Mouse (Mus musculus): ENCODE data around the gene Ccdc144b. TPM values are rescaled to one million over a fixed set of nuclear protein-coding genes. Genes with fewer than 3 reads are reported as not detected.

Ccdc144b gene
- total RNA-seq, 2 experiments from 2014 or later: not detected

DNA sequence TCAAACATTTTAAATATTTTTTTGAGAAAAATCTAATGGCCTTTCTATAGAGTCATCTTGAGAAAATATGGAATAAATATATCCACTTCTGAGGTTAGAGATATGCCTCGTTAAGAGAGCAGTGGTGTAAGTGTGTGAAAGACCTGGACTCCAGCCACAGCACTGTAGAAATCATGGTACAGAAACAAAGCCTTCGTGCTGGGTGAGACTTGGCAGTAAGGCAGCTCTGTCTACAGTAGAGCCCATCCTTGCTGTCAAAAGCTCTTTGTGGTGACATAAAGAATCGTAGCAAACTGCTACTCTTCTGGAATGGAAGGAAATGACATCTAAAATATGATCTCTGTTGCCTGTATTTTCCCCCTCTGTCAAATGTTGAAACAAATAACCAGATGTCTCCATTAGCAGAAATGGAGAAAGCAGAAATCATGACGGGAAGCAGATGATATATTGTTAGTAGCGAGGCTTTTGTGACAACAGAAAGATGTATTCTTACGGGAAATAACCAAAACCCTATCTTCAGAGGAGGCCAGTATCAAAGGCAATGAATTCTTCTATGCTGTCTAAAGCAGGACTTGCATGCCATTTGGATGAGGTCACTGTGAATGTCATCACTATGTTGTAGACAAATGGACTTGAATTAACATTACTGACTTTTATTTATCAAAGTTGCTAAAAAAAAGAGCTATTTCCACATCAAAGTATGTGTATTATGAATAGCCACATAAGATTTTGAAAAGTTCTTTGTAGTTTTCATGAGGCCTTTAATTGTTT, 21.4 kb downstream of the Ccdc144b start:
- DNase-seq (ENCODE audit: low spot score): no peak
- intact Hi-C loops (cut with DNase I): no loop called here

DNA sequence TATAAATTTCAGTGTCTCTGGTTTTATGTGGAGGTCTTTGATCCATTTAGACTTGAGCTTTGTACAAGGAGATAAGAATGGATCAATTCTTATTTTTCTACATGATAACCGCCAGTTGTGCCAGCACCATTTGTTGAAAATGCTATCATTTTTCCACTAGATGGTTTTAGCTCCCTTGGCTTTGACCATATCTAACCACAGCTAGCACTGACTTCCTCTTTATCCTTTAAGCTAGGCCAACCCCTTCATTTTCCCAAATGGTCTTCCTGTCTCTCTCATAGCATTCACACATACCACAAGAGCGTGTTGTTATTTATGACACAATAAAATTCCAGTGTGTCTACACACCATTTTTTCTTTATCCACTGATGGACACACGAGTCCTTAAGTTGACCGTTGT, 23.4 kb downstream of the Ccdc144b start:
- no peak for DNase-seq (ENCODE audit: low spot score)
- intact Hi-C loops (cut with DNase I): no loop called here

DNA sequence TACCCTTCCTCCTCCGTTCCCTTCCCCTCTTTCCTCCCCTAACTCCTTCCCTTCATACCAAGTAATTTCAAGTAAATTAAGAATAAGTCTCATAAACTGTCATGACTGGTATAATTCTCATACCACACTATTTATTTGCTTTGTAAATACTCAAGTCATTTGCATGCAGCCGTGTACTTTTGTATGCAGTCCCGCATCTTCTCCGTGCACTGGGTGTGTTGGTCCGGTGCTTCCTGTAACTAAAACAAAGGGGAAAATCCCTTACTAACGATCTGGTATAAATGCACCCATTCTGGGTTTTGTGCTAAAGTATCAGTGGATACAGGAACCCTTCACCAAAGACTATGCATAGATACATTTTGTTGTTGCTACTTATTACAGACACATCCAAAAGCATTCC, 27.6 kb downstream of the Ccdc144b start:
- intact Hi-C loops (cut with DNase I): no loop called here

DNA sequence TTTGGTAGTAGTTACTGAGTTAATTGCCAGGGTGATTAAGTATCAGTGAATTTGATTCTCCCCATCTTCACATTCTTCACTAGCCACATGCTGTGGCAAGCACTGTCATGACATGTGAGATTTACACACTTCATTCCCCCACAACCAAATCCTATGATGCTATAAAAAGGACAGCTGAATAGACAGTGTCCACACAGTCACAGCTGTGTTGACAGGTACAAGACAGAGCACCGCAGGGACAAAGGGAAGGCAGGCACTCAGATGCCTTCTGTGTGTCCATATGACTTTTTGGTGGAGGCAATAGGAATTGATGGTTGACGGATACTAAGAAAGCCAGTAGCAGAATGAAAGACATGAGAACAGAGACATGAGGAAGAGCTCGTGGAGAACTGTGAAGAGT, 42.1 kb downstream of the Ccdc144b start:
- intact Hi-C loops (cut with DNase I): no loop called here
- DNase-seq (ENCODE audit: low spot score): no peak

More for the DNA sequence above, 27.6 kb downstream of the Ccdc144b start:
- no peak for DNase-seq (ENCODE audit: low spot score)

DNA sequence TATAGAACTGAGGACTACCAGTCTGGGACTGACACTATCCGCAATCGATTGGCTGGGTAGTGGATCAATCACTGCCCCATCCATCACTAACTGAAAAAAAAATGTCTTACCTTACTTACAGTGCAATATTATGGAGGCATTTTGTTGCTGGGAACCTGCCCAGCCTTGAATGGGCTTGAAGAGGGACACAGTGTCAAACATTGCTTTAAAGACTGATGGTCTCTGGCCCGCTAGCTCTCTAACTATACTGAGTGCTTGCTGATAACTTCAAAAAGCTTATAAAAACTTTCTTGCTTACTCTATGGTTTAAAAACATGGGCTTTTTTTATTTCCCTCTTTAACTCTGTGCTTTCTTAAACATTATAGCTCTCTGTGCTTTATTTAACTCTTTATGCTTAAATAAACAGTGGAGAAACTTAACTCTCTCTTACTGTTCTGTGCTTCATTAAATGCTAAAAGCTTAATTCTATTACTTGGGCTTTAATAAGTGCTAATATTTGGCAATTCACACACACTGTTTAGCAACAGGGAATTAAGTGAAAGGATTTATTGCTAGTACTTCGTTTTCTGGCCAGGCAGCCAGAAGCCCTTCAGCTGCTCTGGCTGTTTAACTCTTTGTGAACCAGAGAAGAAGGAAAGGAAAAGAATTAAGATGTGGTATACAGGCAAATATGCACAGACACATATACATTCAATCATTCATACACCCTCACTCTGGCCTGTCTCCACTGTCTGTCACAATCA, 44.8 kb downstream of the Ccdc144b start:
- intact Hi-C loops (cut with DNase I): loop anchor here (10.0 kb wide), 1 partner anchor 254 kb away; the partner anchor contains the start of gene Atp11b
- no peak for DNase-seq (ENCODE audit: low spot score)

DNA sequence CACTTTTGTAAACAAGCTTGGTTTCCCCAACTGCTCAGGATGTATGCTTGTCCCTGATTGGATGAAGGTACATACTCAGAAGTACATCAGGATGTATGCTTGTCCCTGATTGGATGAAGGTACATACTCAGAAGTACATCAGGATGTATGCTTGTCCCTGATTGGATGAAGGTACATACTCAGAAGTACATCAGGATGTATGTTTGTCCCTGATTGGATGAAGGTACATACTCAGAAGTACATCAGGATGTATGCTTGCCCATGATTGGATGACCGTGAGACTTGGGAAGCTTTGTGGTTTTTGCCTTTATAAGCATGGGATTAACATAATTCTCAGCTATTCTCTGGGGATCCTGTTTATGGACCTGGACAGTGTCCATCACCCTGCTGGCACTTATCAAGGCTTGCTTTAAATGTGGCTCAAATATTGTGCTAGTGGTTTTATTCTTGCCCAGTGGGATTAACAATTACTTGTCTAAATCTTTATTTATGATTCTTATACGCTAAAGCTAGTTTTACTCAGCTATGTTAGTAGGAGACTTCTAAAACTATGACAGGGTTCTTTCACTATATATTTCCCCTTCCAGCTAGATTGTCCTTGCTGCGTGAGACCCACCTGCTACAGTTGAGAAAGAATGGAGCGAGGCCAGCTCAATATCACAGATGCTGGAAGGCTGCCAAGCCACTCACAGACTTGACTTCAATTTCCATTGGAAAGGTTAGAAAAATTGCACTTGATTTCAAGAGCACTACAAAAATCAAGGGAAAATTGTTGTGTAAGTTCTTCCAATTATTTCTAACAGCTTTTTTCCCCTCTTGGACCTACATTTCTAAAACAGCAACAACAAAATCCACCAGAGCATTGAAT, 49.1 kb downstream of the Ccdc144b start:
- DNase-seq (ENCODE audit: low spot score): no peak
- intact Hi-C loops (cut with DNase I): loop anchor here (5.0 to 10.0 kb wide), 3 partner anchors 58 to 249 kb away; partner anchors contain the start of genes Atp11b and D3Ertd254e

DNA sequence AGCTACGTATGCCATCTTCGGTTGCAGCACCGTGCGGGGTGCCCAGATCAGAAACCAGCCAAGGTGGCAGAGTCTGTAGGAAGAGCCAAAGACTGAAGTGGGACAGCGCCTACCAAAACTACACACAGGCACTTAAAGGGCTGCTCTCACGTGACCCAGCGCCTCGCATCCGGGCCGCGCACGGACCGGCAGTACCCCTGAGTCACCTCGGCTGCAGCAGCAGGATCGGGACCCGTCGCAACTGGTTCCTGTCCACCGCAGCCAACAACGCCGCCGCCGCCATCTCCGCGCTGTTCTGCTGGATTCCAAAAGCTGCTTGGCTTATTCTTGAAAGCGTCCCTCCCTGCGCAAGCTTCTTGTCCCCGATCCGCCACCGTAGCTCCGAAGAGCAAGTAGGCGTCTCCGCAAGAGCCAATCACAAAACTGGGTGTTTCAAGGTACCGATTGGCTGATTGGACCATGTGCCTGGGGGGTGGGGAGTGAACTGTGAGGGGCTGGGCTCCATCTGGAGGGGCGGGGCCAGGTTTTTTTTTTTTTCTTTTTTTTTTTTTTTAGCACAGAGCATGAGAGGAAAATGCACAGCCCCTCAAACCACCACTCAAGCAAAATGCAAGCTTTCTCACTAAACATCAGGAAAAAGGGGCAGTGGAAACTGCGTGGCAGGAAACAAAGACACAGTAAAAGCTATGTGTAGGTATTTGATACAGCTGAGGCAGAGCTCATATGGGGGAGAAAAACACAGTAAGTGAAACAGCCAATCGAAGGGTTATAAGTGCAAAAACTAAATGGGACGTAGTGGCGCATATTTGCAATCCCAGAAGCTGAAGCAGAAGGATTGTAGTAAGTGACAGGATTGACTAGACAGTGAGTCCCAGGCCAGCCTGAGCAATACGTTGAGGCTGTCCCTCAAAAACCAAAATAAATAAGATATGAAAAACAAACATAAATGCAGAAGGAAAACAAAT, 52.8 kb downstream of the Ccdc144b start, which contains the start of gene Mccc1:
TSS of gene Mccc1 (minus strand) at position 404 of the 965 bp plus-strand sequence.
- peak; percentile 90 for DNase-seq (ENCODE audit: low spot score)
- intact Hi-C loops (cut with DNase I): loop anchor here (5.0 to 10.0 kb wide), 3 partner anchors 62 to 246 kb away; partner anchors contain the start of genes Atp11b and D3Ertd254e

DNA sequence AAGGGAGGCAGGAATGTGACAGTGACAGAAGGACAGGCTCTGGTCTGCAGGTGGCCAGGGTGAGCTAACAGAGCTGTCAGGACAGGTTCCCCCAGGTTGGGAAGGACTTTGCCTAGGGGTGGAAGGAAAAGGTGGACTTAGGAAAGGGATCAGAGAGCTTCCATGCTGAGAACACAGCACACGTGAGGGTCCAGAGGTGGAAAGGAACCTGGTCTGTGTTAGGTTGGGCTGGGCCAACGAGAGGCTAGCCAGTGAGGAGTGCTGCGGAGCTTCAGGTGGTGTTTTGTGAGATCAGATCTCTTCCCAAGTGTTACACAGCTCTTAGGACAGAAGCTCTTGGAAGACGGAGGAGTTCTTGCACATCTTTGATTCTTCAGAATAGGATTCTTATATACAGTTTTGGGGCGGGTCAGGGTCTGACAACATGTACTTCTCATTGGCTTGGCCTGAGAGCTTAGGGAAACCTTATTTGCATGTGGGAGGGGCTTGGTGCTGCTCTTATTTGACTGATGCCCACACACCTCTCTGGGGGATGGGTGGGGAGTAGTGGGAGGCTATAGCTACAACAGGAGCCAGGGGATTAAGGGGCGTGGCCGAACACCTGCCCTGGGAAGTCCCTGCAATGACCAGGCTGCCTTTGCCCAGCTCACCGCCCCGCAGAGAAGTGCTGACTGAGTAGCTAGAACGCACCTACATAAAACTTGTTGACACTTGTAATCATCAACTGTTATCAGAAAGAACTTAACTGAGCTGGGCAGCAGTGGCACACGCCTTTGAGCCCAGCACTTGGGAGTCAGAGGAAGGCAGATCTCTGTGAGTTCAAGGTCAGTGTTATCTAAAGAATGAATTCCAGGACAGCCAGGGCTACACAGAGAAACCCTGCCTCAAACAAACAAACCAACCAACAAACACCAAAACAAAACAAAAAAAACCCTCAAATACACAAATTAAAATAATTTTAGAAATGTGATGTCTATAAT, 58.5 kb downstream of the Ccdc144b start:
- no peak for DNase-seq (ENCODE audit: low spot score)
- intact Hi-C loops (cut with DNase I): loop anchor here (5.0 kb wide), 1 partner anchor 63 kb away; no protein-coding TSS in a partner anchor

DNA sequence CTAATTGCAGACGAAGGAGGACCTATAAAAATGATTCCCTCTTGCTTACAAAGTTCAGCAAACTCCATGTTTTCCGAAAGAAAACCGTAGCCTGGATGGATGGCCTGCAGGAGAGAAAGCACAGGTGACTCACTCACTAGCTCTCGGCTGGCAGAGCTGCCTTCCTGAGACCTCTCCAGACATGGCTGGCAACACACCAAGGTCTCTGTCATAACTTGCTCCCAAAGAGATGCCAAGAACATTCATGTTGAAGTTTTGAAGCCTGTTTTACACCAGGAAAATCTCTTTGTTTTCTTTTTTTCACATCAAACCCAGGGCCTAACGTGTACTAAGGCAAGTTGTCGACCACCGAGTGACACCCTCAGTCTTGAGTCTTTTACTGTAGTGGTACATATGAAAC, 62.6 kb downstream of the Ccdc144b start:
- intact Hi-C loops (cut with DNase I): no loop called here
- DNase-seq (ENCODE audit: low spot score): no peak

DNA sequence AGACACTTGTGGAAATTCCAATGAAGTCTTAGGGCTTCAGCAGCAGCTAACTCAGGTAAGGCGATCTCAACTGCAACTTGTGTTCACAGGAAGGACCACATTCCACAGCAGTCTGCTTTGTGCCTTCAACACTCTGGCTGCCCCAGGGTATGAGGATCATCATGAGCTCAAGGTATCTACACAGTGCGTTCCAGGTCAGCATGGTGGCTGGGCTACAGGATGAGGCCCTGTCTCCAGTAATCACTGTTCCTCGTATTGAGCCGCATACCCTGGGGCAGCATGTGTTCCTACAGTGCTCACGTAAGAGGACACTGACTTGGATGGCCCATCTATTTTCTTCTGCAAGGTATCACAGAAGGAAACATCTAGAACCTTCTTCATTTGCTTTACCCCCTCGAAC, 65.3 kb downstream of the Ccdc144b start:
- intact Hi-C loops (cut with DNase I): no loop called here
- DNase-seq (ENCODE audit: low spot score): no peak

DNA sequence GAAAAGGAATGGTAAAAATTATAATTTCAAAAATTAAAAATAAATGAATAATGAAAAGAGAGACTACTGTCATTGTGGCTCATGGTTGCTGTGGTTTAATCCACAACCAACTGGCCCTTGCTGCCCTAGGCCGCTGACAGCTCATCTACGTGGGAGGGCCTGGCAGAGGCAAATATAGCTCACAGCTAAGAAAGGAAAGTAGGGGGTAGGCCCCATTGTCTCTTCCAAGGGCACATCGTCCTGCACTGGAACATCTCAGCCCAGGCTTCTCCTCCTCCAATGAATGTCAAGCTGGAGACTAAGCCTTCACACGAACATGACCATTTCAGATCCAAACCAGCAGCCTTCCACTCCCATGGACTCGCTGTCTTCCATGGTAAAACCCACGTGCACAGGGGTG, 67.1 kb downstream of the Ccdc144b start:
- intact Hi-C loops (cut with DNase I): no loop called here
- no peak for DNase-seq (ENCODE audit: low spot score)

DNA sequence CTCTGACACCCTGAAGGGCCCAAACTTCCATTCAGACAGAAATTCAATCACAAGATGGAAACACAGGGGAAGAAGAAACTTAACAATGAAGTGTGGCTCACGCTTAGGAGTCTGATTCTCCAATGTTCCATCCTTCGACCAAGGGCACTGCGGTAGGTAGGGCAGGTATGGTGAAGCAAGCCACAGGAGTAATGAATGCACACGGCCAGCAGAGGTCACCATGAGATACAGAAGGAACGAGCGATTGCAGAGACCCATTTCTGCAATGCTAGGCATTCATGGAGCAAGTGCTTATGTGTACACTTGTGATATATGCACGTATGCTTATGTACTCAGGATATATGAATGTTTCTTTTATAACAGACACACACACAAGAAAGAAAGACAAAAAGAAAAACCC, 79.8 kb downstream of the Ccdc144b start:
- no peak for DNase-seq (ENCODE audit: low spot score)

DNA sequence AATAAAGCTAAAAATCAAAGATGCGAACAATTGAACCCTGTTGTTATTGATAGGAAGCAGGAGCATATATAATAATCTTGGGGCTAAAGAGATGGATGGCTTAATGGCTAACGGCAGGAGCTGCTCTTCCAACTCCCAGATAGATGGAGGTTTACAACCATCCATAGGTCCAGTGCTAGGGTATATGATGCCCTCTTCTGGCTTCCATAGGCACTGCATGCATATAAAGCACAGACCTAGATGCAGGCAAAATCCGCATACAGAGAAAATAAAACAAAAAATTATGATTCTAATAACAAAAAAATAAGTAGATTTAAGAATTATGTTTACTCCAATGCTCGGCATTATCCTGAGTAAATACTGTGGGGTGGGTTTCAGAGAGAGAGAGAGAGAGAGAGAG, 80.4 kb downstream of the Ccdc144b start:
- no peak for DNase-seq (ENCODE audit: low spot score)
- intact Hi-C loops (cut with DNase I): loop anchor here (2.0 to 10.0 kb wide), 2 partner anchors 88 to 278 kb away; no protein-coding TSS in a partner anchor

More for the DNA sequence above, 79.8 kb downstream of the Ccdc144b start:
- intact Hi-C loops (cut with DNase I): loop anchor here (2.0 to 10.0 kb wide), 2 partner anchors 87 to 279 kb away; no protein-coding TSS in a partner anchor

DNA sequence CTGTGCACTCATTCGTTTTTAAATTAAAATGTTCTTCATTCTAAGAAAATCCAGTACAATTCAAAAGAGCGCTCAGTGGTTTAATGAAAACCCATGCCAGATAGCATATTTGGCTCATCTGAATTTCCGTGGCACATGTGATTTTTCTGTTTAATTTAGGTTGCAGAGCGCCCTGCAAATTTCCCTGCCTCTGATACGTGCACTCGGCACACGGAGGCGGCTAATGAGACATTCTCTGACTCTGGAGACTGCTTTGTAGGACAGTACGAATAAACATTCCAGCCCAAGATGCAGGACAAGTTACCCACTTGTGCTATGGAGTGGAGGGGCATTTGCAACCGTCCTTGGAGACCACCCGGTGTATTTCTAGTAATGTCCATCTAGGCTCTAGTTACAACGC, 82.2 kb downstream of the Ccdc144b start:
- no peak for DNase-seq (ENCODE audit: low spot score)
- intact Hi-C loops (cut with DNase I): loop anchor here (10.0 kb wide), 1 partner anchor 276 kb away; no protein-coding TSS in a partner anchor

DNA sequence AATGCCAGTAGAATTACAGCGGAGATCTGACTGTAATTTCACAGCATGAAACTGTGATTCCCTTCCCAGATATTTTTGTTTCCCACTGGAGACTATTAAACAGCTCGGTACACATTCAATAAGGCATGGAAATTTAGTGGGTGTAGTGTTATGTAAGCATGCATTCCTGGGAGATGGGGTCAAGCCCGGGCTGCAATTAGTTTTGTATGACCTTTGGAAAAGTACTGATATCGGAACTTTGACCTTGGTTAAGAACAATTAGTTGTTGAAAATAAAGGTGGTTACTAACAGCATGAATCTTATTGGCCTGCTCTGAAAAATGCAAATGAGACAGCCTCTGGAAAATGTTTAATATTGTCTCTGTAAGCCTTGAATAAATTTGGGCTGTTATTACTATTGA, 82.9 kb downstream of the Ccdc144b start:
- no peak for DNase-seq (ENCODE audit: low spot score)
- intact Hi-C loops (cut with DNase I): loop anchor here (10.0 kb wide), 1 partner anchor 276 kb away; no protein-coding TSS in a partner anchor

DNA sequence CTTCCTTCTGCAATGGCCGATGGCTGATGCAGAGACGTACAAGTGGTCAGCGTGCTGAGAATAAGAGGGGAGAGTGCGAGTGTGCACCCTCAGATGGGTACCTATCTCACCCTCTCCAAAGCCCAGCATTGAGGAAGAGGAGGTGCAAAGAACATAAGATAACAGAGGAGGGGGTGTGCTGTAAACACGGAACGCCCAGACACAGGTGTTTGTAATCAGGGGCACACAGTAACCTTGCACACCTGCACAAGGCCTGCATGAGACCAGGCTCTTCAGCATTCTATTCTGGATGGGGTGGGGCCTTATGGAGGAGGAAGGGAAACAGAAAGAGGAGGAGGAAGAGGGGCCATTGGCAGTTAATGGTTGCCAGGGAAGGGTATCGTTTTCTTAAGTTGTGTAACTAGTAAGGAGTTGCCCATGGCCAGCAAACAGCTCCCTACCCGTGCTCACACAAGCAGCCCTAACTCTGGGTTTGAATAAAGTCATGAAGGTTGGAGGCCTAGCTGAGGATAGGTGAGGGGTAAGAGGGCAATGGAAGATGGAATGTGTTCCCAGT, 85.9 kb downstream of the Ccdc144b start:
- no peak for DNase-seq (ENCODE audit: low spot score)
- intact Hi-C loops (cut with DNase I): no loop called here

DNA sequence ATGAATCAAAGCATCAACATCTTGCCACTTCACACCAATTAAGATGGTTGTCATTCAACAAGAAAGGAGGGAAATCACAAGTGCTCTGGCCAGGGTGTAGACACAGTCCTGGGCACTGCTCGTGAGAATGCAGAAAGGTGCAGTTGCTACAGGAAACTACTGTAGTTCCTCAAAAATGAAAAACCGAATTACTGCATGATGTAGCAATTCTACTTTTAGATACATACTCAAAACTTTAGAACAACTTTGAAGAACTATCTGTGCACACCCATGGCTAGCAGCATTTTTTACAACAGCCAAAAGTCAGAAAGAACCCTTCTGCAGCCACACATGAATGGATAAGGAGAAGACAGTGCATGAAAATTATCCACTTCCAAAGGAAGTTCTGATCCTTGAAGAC, 86.9 kb downstream of the Ccdc144b start:
- DNase-seq (ENCODE audit: low spot score): no peak
- intact Hi-C loops (cut with DNase I): no loop called here
